Mouse (Mus musculus): ENCODE results near the gene Olfr657. TPM values are rescaled to one million over a fixed set of nuclear protein-coding genes. Genes with fewer than 3 reads are reported as not detected.
A peak's percentile ranks its signal among the peaks of the same experiment; 100 is the strongest.

Olfr657 gene
- polyA plus RNA-seq, 1 experiment from 2014 or later = 0.13 TPM

DNA sequence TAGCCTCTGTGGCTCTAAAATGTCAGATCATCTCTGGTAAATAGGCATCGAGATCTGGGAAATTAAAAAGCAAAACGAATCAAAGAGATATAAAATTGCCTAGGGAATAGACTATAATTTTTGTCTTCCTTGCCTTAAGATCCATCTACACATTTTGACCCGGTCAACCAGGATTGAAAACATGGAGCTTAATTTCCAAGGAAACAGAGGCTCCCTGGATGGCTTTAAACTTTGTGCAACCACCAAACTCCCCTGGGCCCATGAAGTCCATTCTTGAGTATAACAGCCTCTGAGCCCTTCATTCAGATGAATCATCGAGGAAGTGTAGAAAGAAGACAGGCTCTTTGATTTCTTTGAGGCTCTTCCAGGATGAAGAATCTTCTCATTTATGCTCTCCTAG is 10.9 kb upstream of the Olfr657 start, which contains the start of gene Olfr656:
Olfr656 (plus strand) TSS at position 301 of the 400 bp plus-strand sequence.
- H3K36me3 ChIP-seq (ENCODE audit: control insufficient read depth, insufficient read depth, low read length) = no peaks in the 10 kb centered on the region
- no peak within 1 kb of the TSS for H3K4me2 ChIP-seq (ENCODE audit: low read depth, low read length)
- no peaks in the 10 kb centered on the region for H3K27me3 ChIP-seq (replicated peaks; ENCODE audit: control insufficient read depth, insufficient read depth, low read length)
- H3K27ac ChIP-seq (replicated peaks; ENCODE audit: low read depth, low read length) = no peak within 1 kb of the TSS
- no peak within 1 kb of the TSS for H3K4me3 ChIP-seq (ENCODE audit: low read depth, low read length)
- no peak within 1 kb of the TSS for H3K9ac ChIP-seq (ENCODE audit: low read depth, low read length)
- DNase-seq (ENCODE audit: low spot score) (no peak), ATAC-seq (ENCODE audit: low read depth) (no peak)
- no peaks in the 10 kb centered on the region for H3K4me1 ChIP-seq (ENCODE audit: control insufficient read depth, insufficient read depth, low read length)
- H3K9me3 ChIP-seq (ENCODE audit: control insufficient read depth, low read length) = no peaks in the 10 kb centered on the region
- WGBS = 76% methylated on average over 4 of the region's 4 CpGs

DNA sequence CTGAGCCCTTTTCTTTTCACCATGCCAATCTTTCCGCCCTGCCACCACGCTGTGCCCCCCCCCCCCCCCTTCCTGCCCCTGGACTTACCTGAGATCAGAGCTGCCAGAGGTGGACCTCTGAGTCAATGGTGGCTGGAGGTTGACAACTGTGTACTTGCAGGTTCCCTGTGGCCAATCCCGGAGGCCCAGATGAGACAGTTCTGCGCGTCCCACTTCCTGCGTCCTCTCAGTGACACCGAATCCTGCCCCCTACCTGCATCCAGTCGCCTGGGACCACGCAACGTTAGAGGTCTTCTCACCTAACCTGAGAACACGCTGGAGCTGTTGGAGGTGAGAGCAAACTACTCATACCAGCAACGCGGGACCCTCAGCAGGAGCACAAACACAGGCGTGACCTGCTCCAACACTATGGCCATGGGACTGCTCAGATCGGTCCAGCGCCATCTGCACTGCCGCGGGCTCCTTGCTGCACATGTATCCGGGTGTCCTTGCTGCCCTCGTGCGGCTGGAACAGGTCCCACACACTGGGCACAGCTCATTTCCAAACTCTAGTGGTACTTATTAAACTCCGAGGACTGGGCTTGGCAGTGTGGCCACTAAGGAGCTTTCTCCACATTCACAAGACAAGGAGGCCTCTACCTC is 22.4 kb downstream of the Olfr657 start, which contains the start of gene Olfr658:
Olfr658 (minus strand) TSS at position 465 of the 642 bp plus-strand sequence.
- Histone ChIP-seq H3K4me1 (ENCODE audit: control insufficient read depth, insufficient read depth, low read length) (no peaks in the 10 kb centered on the region), H3K36me3 (ENCODE audit: control insufficient read depth, insufficient read depth, low read length) (no peaks in the 10 kb centered on the region), H3K9ac (ENCODE audit: low read depth, low read length) (no peak within 1 kb of the TSS), H3K4me3 (ENCODE audit: low read depth, low read length) (no peak within 1 kb of the TSS), H3K4me2 (ENCODE audit: low read depth, low read length) (peak within 1 kb of the TSS; percentile 46), H3K27me3 (replicated peaks; ENCODE audit: control insufficient read depth, insufficient read depth, low read length) (no peaks in the 10 kb centered on the region), H3K27ac (replicated peaks; ENCODE audit: low read depth, low read length) (no peak within 1 kb of the TSS), H3K9me3 (ENCODE audit: control insufficient read depth, low read length) (no peaks in the 10 kb centered on the region)
- 38% methylated on average over 18 of the region's 22 CpGs for WGBS
- DNase-seq (ENCODE audit: low spot score) (peak; percentile 41), ATAC-seq (ENCODE audit: low read depth) (peak; percentile 81)

DNA sequence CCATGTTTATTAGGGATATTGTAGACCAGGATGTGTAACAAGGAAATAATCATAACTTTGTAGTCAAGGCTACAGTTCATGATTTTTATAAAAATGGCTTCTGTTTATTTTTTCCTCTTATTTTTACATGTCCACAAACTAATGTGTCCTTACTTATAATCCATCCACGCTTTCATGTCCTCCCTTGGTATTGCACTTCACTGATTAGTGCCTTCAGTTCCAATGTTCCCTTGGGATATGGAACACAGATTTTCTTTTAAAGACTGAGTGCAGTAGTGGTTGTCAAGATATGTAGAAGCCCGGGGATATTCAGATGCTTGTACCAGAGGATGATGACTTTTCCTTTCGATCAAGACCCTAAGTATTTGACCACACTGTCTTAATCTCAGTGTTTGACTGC is 41.9 kb downstream of the Olfr657 start, which contains the start of gene Olfr659:
Olfr659 (plus strand) TSS at position 301 of the 400 bp plus-strand sequence.
- H3K4me3 ChIP-seq (ENCODE audit: low read depth, low read length) = no peak within 1 kb of the TSS
- no peak within 1 kb of the TSS for H3K27ac ChIP-seq (replicated peaks; ENCODE audit: low read depth, low read length)
- no peak within 1 kb of the TSS for H3K9ac ChIP-seq (ENCODE audit: low read depth, low read length)
- no peak within 1 kb of the TSS for H3K4me2 ChIP-seq (ENCODE audit: low read depth, low read length)
- WGBS = 79% methylated on average over 3 of the region's 3 CpGs
- no peaks in the 10 kb centered on the region for H3K4me1 ChIP-seq (ENCODE audit: control insufficient read depth, insufficient read depth, low read length)
- H3K9me3 ChIP-seq (ENCODE audit: control insufficient read depth, low read length) = no peaks in the 10 kb centered on the region
- ATAC-seq (ENCODE audit: low read depth) (no peak), DNase-seq (ENCODE audit: low spot score) (no peak)
- H3K36me3 ChIP-seq (ENCODE audit: control insufficient read depth, insufficient read depth, low read length) = no peaks in the 10 kb centered on the region
- H3K27me3 ChIP-seq (replicated peaks; ENCODE audit: control insufficient read depth, insufficient read depth, low read length) = no peaks in the 10 kb centered on the region

DNA sequence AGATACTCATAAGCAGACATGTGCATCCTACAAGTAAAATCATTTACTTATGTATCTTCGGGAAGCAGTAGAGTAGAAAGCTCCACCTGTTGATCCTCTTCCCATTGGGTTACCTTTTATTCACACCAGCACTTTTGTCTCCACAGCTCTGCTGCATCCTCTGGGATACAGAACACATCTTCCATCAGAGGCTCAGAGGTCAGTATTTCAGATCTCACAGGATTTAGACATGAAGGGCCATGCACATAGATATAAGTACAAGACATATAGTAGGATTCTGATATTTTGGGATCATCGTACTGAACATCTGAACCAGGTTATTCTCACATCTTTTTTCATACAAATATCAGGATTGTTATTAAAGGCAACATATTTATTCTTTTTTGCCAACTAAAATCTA is 61.6 kb downstream of the Olfr657 start, which contains the start of gene Olfr661:
Olfr661 (plus strand) TSS at position 301 of the 400 bp plus-strand sequence.
- 87% methylated on average over 2 of the region's 2 CpGs for WGBS
- Histone ChIP-seq H3K4me1 (ENCODE audit: control insufficient read depth, insufficient read depth, low read length) (no peaks in the 10 kb centered on the region), H3K27me3 (replicated peaks; ENCODE audit: control insufficient read depth, insufficient read depth, low read length) (no peaks in the 10 kb centered on the region), H3K9ac (ENCODE audit: low read depth, low read length) (no peak within 1 kb of the TSS), H3K27ac (replicated peaks; ENCODE audit: low read depth, low read length) (no peak within 1 kb of the TSS), H3K4me3 (ENCODE audit: low read depth, low read length) (no peak within 1 kb of the TSS), H3K36me3 (ENCODE audit: control insufficient read depth, insufficient read depth, low read length) (no peaks in the 10 kb centered on the region), H3K9me3 (ENCODE audit: control insufficient read depth, low read length) (no peaks in the 10 kb centered on the region), H3K4me2 (ENCODE audit: low read depth, low read length) (no peak within 1 kb of the TSS)
- ATAC-seq (ENCODE audit: low read depth) = no peak
- no peak for DNase-seq (ENCODE audit: low spot score)

Other genes starting within 250 kb of the Olfr657 start
- 0.45 TPM in 1 of 2 replicates, not detected in the other for gene Trim30c, start 224.0 kb upstream of the Olfr657 start, polyA plus RNA-seq (2014; fragmentation: Nextera tagmentation; extraction: Ambion mirVana)
- gene Trim30a, start 159.6 kb upstream of the Olfr657 start, polyA plus RNA-seq (2014; fragmentation: Nextera tagmentation; extraction: Ambion mirVana) = 1.9 and 2.1 TPM in 2 replicates
- 0.87 and 1.4 TPM in 2 replicates for gene Trim30d, start 116.9 kb upstream of the Olfr657 start, polyA plus RNA-seq (2014; fragmentation: Nextera tagmentation; extraction: Ambion mirVana)
- not detected in 2 replicates for gene Olfr651, start 74.7 kb upstream of the Olfr657 start, polyA plus RNA-seq (2014; fragmentation: Nextera tagmentation; extraction: Ambion mirVana)
- 0.04 and 0.10 TPM in 2 replicates for gene Olfr652, start 63.9 kb upstream of the Olfr657 start, polyA plus RNA-seq (2014; fragmentation: Nextera tagmentation; extraction: Ambion mirVana)
- gene Olfr653, start 47.5 kb upstream of the Olfr657 start, polyA plus RNA-seq (2014; fragmentation: Nextera tagmentation; extraction: Ambion mirVana) = 0.05 and 0.17 TPM in 2 replicates
- gene Olfr654, start 37.8 kb upstream of the Olfr657 start, polyA plus RNA-seq (2014; fragmentation: Nextera tagmentation; extraction: Ambion mirVana) = not detected in 2 replicates
- gene Olfr655, start 23.0 kb upstream of the Olfr657 start, polyA plus RNA-seq (2014; fragmentation: Nextera tagmentation; extraction: Ambion mirVana) = not detected in 2 replicates
- gene Olfr656, start 10.8 kb upstream of the Olfr657 start, polyA plus RNA-seq (2014; fragmentation: Nextera tagmentation; extraction: Ambion mirVana) = 0.17 TPM in 1 of 2 replicates, not detected in the other
- not detected in 2 replicates for gene Olfr658, start 22.5 kb downstream of the Olfr657 start, polyA plus RNA-seq (2014; fragmentation: Nextera tagmentation; extraction: Ambion mirVana)
- 0.13 TPM in 1 of 2 replicates, not detected in the other for gene Olfr659, start 42.0 kb downstream of the Olfr657 start, polyA plus RNA-seq (2014; fragmentation: Nextera tagmentation; extraction: Ambion mirVana)
- gene Olfr661, start 61.7 kb downstream of the Olfr657 start, polyA plus RNA-seq (2014; fragmentation: Nextera tagmentation; extraction: Ambion mirVana) = not detected in 2 replicates
- not detected in 2 replicates for gene Usp17le, start 152.7 kb downstream of the Olfr657 start, polyA plus RNA-seq (2014; fragmentation: Nextera tagmentation; extraction: Ambion mirVana)
- not detected in 2 replicates for gene Usp17lb, start 217.8 kb downstream of the Olfr657 start, polyA plus RNA-seq (2014; fragmentation: Nextera tagmentation; extraction: Ambion mirVana)
- not detected in 2 replicates for gene Usp17la, start 232.2 kb downstream of the Olfr657 start, polyA plus RNA-seq (2014; fragmentation: Nextera tagmentation; extraction: Ambion mirVana)

Data from embryonic facial prominence, embryonic 14.5 days (tissue).